Mouse (Mus musculus): ENCODE measurements around the gene Olfr430. TPM values are rescaled to one million over a fixed set of nuclear protein-coding genes. Genes with fewer than 3 reads are reported as not detected.
"Not testable (repeated sequence)": the region's sequence is repeated elsewhere in the genome, so short reads cannot be mapped to it uniquely, and the experiment has no call there.

Olfr430 gene
- polyA plus RNA-seq (2012; rRNA removed) = not detected in 2 replicates

- 91% methylated on average over 3 of the region's 3 CpGs for WGBS
- Histone ChIP-seq H3K27ac (ENCODE audit: insufficient read depth, low read length) (no peak within 1 kb of the TSS), H3K4me1 (ENCODE audit: control insufficient read depth, insufficient read depth, low read length) (no peaks in the 10 kb centered on the region), H3K4me3 (replicated peaks; ENCODE audit: insufficient read depth, low read depth, low read length) (no peak within 1 kb of the TSS), H3K27me3 (ENCODE audit: control insufficient read depth, insufficient read depth, low read length) (no peaks in the 10 kb centered on the region)
- no peak for DNase-seq
- TF ChIP-seq CTCF (IDR thresholded peaks at IDR 0.05; ENCODE audit: borderline replicate concordance, insufficient read depth, low read depth, low read length) = no peak
- no peak for TF ChIP-seq POLR2A (IDR thresholded peaks at IDR 0.05; ENCODE audit: borderline replicate concordance, insufficient read depth, low read length)
Observed at GRCm38 (mm10) chr1:174066305-174066704, at the start of gene Olfr430. Olfr430 (plus strand) TSS chr1:174066605.

GRCm38 (mm10) chr1:174031698-174032097 is 34.7 kb upstream of the Olfr430 start, which contains the start of gene Ifi205:
Ifi205 (minus strand) TSS chr1:174031810.
- Histone ChIP-seq H3K27ac (ENCODE audit: insufficient read depth, low read length) (no peak within 1 kb of the TSS), H3K27me3 (ENCODE audit: control insufficient read depth, insufficient read depth, low read length) (no peaks in the 10 kb centered on the region), H3K4me1 (ENCODE audit: control insufficient read depth, insufficient read depth, low read length) (no peaks in the 10 kb centered on the region), H3K4me3 (replicated peaks; ENCODE audit: insufficient read depth, low read depth, low read length) (no peak within 1 kb of the TSS)
- DNase-seq = no peak
- whole genome bisulfite sequencing = 40% methylated on average over 1 of the region's 1 CpGs
- TF ChIP-seq POLR2A (IDR thresholded peaks at IDR 0.05; ENCODE audit: borderline replicate concordance, insufficient read depth, low read length) = no peak
- TF ChIP-seq CTCF (IDR thresholded peaks at IDR 0.05; ENCODE audit: borderline replicate concordance, insufficient read depth, low read depth, low read length) = no peak

- 64% methylated on average over 4 of the region's 4 CpGs for WGBS
- no peaks in the 10 kb centered on the region for H3K27me3 ChIP-seq (ENCODE audit: control insufficient read depth, insufficient read depth, low read length)
- H3K4me1 ChIP-seq (ENCODE audit: control insufficient read depth, insufficient read depth, low read length) = no peaks in the 10 kb centered on the region
Observed at GRCm38 (mm10) chr1:174035841-174036240, 30.6 kb upstream of the Olfr430 start.

GRCm38 (mm10) chr1:174038480-174038879 is 27.9 kb upstream of the Olfr430 start:
- H3K4me3 ChIP-seq (replicated peaks; ENCODE audit: insufficient read depth, low read depth, low read length) = no peak overlapping the region
- 80% methylated on average over 3 of the region's 3 CpGs for WGBS
- H3K27me3 ChIP-seq (ENCODE audit: control insufficient read depth, insufficient read depth, low read length) = no peaks in the 10 kb centered on the region
- H3K27ac ChIP-seq (ENCODE audit: insufficient read depth, low read length) = no peak overlapping the region
- no peak for DNase-seq
- H3K4me1 ChIP-seq (ENCODE audit: control insufficient read depth, insufficient read depth, low read length) = no peaks in the 10 kb centered on the region
- TF ChIP-seq CTCF (IDR thresholded peaks at IDR 0.05; ENCODE audit: borderline replicate concordance, insufficient read depth, low read depth, low read length) = no peak
- TF ChIP-seq POLR2A (IDR thresholded peaks at IDR 0.05; ENCODE audit: borderline replicate concordance, insufficient read depth, low read length) = no peak

More at GRCm38 (mm10) chr1:174035841-174036240, 30.6 kb upstream of the Olfr430 start:
- no peak overlapping the region for H3K27ac ChIP-seq (ENCODE audit: insufficient read depth, low read length)
- no peak for DNase-seq
- no peak overlapping the region for H3K4me3 ChIP-seq (replicated peaks; ENCODE audit: insufficient read depth, low read depth, low read length)
- no peak for TF ChIP-seq POLR2A (IDR thresholded peaks at IDR 0.05; ENCODE audit: borderline replicate concordance, insufficient read depth, low read length)
- TF ChIP-seq CTCF (IDR thresholded peaks at IDR 0.05; ENCODE audit: borderline replicate concordance, insufficient read depth, low read depth, low read length) = no peak

GRCm38 (mm10) chr1:174040523-174041177 is 25.8 kb upstream of the Olfr430 start, which contains the start of gene Olfr433:
Olfr433 (plus strand) TSS chr1:174040705.
- Histone ChIP-seq H3K27ac (ENCODE audit: insufficient read depth, low read length) (no peak within 1 kb of the TSS), H3K4me3 (replicated peaks; ENCODE audit: insufficient read depth, low read depth, low read length) (no peak within 1 kb of the TSS), H3K27me3 (ENCODE audit: control insufficient read depth, insufficient read depth, low read length) (no peaks in the 10 kb centered on the region), H3K4me1 (ENCODE audit: control insufficient read depth, insufficient read depth, low read length) (no peaks in the 10 kb centered on the region)
- no peak for TF ChIP-seq CTCF (IDR thresholded peaks at IDR 0.05; ENCODE audit: borderline replicate concordance, insufficient read depth, low read depth, low read length)
- TF ChIP-seq POLR2A (IDR thresholded peaks at IDR 0.05; ENCODE audit: borderline replicate concordance, insufficient read depth, low read length) = no peak
- WGBS = 83% methylated on average over 7 of the region's 7 CpGs
- DNase-seq = no peak

- H3K4me3 ChIP-seq (replicated peaks; ENCODE audit: insufficient read depth, low read depth, low read length); H3K27ac ChIP-seq (ENCODE audit: insufficient read depth, low read length); H3K4me1 ChIP-seq (ENCODE audit: control insufficient read depth, insufficient read depth, low read length); H3K27me3 ChIP-seq (ENCODE audit: control insufficient read depth, insufficient read depth, low read length); DNase-seq: not testable (repeated sequence)
- 84% methylated on average over 12 of the region's 12 CpGs for WGBS
Observed at GRCm38 (mm10) chr1:174042091-174042884, 24.1 kb upstream of the Olfr430 start.

- no peak overlapping the region for H3K27ac ChIP-seq (ENCODE audit: insufficient read depth, low read length)
- TF ChIP-seq CTCF (IDR thresholded peaks at IDR 0.05; ENCODE audit: borderline replicate concordance, insufficient read depth, low read depth, low read length) = no peak
- no peak for TF ChIP-seq POLR2A (IDR thresholded peaks at IDR 0.05; ENCODE audit: borderline replicate concordance, insufficient read depth, low read length)
- no peak for DNase-seq
- no peak overlapping the region for H3K4me3 ChIP-seq (replicated peaks; ENCODE audit: insufficient read depth, low read depth, low read length)
- 76% methylated on average over 2 of the region's 2 CpGs for WGBS
- H3K4me1 ChIP-seq (ENCODE audit: control insufficient read depth, insufficient read depth, low read length) = no peaks in the 10 kb centered on the region
- H3K27me3 ChIP-seq (ENCODE audit: control insufficient read depth, insufficient read depth, low read length) = no peaks in the 10 kb centered on the region
Observed at GRCm38 (mm10) chr1:174044431-174044830, 22.0 kb upstream of the Olfr430 start.

GRCm38 (mm10) chr1:174048227-174048626 is 18.2 kb upstream of the Olfr430 start:
- H3K4me3 ChIP-seq (replicated peaks; ENCODE audit: insufficient read depth, low read depth, low read length); H3K27me3 ChIP-seq (ENCODE audit: control insufficient read depth, insufficient read depth, low read length); DNase-seq; H3K27ac ChIP-seq (ENCODE audit: insufficient read depth, low read length); H3K4me1 ChIP-seq (ENCODE audit: control insufficient read depth, insufficient read depth, low read length): not testable (repeated sequence)
- 91% methylated on average over 6 of the region's 6 CpGs for WGBS
